Mouse (Mus musculus) cerebellum, adult 2 months (tissue): Measurements from ENCODE around the gene Atg5.

ENCODE experiments used
- CTCF ChIP-seq: fragments of 200-500 bp; IDR thresholded peaks from 2 replicates; pipeline ENCODE4 v1.5.1; 2011; ENCODE audit warnings: low read depth, mild to moderate bottlenecking, control low read depth, low read length, moderate library complexity, borderline replicate concordance; ENCODE audit not compliant: insufficient read depth
- POLR2A ChIP-seq: fragments of 200-500 bp; IDR thresholded peaks from 2 replicates; pipeline ENCODE4 v1.6.1; 2011; ENCODE audit warnings: low read length, control low read depth, borderline replicate concordance; ENCODE audit not compliant: insufficient read depth

DNA sequence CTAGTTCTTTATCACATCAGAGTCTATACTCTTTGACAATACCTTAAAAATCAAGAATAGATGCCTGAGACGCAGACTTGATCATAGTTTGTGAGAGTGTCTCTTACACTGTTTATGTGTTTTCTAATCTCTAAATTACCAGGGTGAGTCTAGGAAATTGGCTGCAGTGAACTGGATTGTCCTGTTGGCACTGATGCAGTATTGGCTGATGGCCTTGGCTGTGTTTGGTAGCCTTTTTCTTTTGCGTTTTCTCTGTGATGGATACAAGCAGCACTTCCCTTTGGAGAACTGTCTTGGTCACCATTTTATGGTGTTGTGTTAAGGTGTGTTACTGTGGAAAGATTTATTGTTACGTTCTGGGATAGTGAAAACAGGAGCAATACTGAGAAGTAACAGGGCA is 75.2 kb downstream of the Atg5 start:
- no peak for TF ChIP-seq CTCF
- no peak for TF ChIP-seq POLR2A
